Mouse (Mus musculus) ovary, postnatal 14 days (tissue): ENCODE data around the gene Ddx47.

Source experiments
- DNase-seq: peaks from one replicate; pipeline ENCODE4 v3.0.0; 2022; ENCODE audit warnings: low spot score

Gene Ddx47

GRCm38 (mm10) chr6:135011048-135011733 is at the start of gene Ddx47:
Gene Ddx47 (plus strand): TSS chr6:135011612.
- peak; percentile 90 for DNase-seq

GRCm38 (mm10) chr6:134961858-134962517 is 49.4 kb upstream of the Ddx47 start:
- no peak for DNase-seq

- DNase-seq, result no peak
These were observed 48.9 kb upstream of the Ddx47 start for GRCm38 (mm10) chr6:134962518-134962893.

GRCm38 (mm10) chr6:134963910-134964309 is 47.5 kb upstream of the Ddx47 start:
- no peak for DNase-seq

- DNase-seq, result no peak
These were observed 44.7 kb upstream of the Ddx47 start for GRCm38 (mm10) chr6:134966681-134967080.

GRCm38 (mm10) chr6:134968326-134968725 is 43.1 kb upstream of the Ddx47 start:
- DNase-seq, result no peak

GRCm38 (mm10) chr6:134969498-134969897 is 41.9 kb upstream of the Ddx47 start:
- DNase-seq, result no peak

GRCm38 (mm10) chr6:134972096-134972495 is 39.3 kb upstream of the Ddx47 start:
- no peak for DNase-seq

GRCm38 (mm10) chr6:134976628-134977027 is 34.8 kb upstream of the Ddx47 start:
- no peak for DNase-seq

- DNase-seq, result no peak
These were observed 30.0 kb upstream of the Ddx47 start, which contains the start of gene Apold1 for GRCm38 (mm10) chr6:134981231-134982062. Gene Apold1 (plus strand): TSS chr6:134981718.

- peak; percentile 84 for DNase-seq
These were observed 27.7 kb upstream of the Ddx47 start for GRCm38 (mm10) chr6:134983529-134984370.

GRCm38 (mm10) chr6:134984748-134985147 is 26.7 kb upstream of the Ddx47 start:
- no peak for DNase-seq

GRCm38 (mm10) chr6:134988377-134988776 is 23.0 kb upstream of the Ddx47 start:
- no peak for DNase-seq

GRCm38 (mm10) chr6:134990674-134991073 is 20.7 kb upstream of the Ddx47 start:
- no peak for DNase-seq

GRCm38 (mm10) chr6:134994031-134994651 is 17.3 kb upstream of the Ddx47 start:
- DNase-seq, result no peak

GRCm38 (mm10) chr6:134994985-134995384 is 16.4 kb upstream of the Ddx47 start:
- no peak for DNase-seq

GRCm38 (mm10) chr6:134996918-134997317 is 14.5 kb upstream of the Ddx47 start:
- no peak for DNase-seq

- DNase-seq, result no peak
These were observed 13.3 kb upstream of the Ddx47 start for GRCm38 (mm10) chr6:134998076-134998475.

- no peak for DNase-seq
These were observed 12.6 kb upstream of the Ddx47 start for GRCm38 (mm10) chr6:134998781-134999180.

GRCm38 (mm10) chr6:135000272-135000671 is 11.1 kb upstream of the Ddx47 start:
- DNase-seq, result no peak

- no peak for DNase-seq
These were observed 9.4 kb upstream of the Ddx47 start for GRCm38 (mm10) chr6:135001991-135002390.
